Mouse (Mus musculus): ENCODE results near the gene Cnn1.
A peak's percentile ranks its signal among the peaks of the same experiment; 100 is the strongest.

The Cnn1 gene

GRCm38 (mm10) chr9:22098993-22099696 lies at the start of gene Cnn1:
Gene Cnn1 (plus strand): TSS chr9:22099216.
- no peak for DNase-seq (ENCODE audit: low spot score in 2 of 2)

GRCm38 (mm10) chr9:22049315-22049714 lies 49.7 kb upstream of the Cnn1 start:
- peak in 1 of 2 experiments; percentile 37 for DNase-seq (ENCODE audit: low spot score in 2 of 2)

GRCm38 (mm10) chr9:22049721-22050270 lies 49.2 kb upstream of the Cnn1 start:
- DNase-seq (ENCODE audit: low spot score in 2 of 2) = no peak

- DNase-seq (ENCODE audit: low spot score in 2 of 2) = peak; percentile 73 to 80
Observed at GRCm38 (mm10) chr9:22050351-22050889, 48.6 kb upstream of the Cnn1 start.

GRCm38 (mm10) chr9:22051161-22051957 lies 47.7 kb upstream of the Cnn1 start:
- DNase-seq (ENCODE audit: low spot score in 2 of 2) = peak; percentile 69 to 71

- DNase-seq (ENCODE audit: low spot score in 2 of 2) = peak; percentile 93 to 94
Observed at GRCm38 (mm10) chr9:22051958-22052254, 47.1 kb upstream of the Cnn1 start, which contains the start of gene Elavl3. Gene Elavl3 (minus strand): TSS chr9:22052023.

GRCm38 (mm10) chr9:22053657-22054056 lies 45.4 kb upstream of the Cnn1 start:
- no peak for DNase-seq (ENCODE audit: low spot score in 2 of 2)

- peak; percentile 90 to 92 for DNase-seq (ENCODE audit: low spot score in 2 of 2)
Observed at GRCm38 (mm10) chr9:22054411-22055076, 44.5 kb upstream of the Cnn1 start.

- DNase-seq (ENCODE audit: low spot score in 2 of 2) = peak; percentile 37 to 54
Observed at GRCm38 (mm10) chr9:22055713-22056112, 43.3 kb upstream of the Cnn1 start.

- DNase-seq (ENCODE audit: low spot score in 2 of 2) = peak; percentile 26 to 48
Observed at GRCm38 (mm10) chr9:22056303-22056910, 42.6 kb upstream of the Cnn1 start.

- DNase-seq (ENCODE audit: low spot score in 2 of 2) = peak; percentile 29 to 54
Observed at GRCm38 (mm10) chr9:22057031-22057517, 41.9 kb upstream of the Cnn1 start.

GRCm38 (mm10) chr9:22058011-22058424 lies 41.0 kb upstream of the Cnn1 start:
- DNase-seq (ENCODE audit: low spot score in 2 of 2) = peak; percentile 53 to 61

- peak; percentile 45 to 63 for DNase-seq (ENCODE audit: low spot score in 2 of 2)
Observed at GRCm38 (mm10) chr9:22061339-22061738, 37.7 kb upstream of the Cnn1 start.

GRCm38 (mm10) chr9:22064341-22064740 lies 34.7 kb upstream of the Cnn1 start:
- DNase-seq (ENCODE audit: low spot score in 2 of 2) = peak; percentile 50 to 62

- no peak for DNase-seq (ENCODE audit: low spot score in 2 of 2)
Observed at GRCm38 (mm10) chr9:22065642-22066041, 33.4 kb upstream of the Cnn1 start.

- peak in 1 of 2 experiments; percentile 66 for DNase-seq (ENCODE audit: low spot score in 2 of 2)
Observed at GRCm38 (mm10) chr9:22066433-22066832, 32.6 kb upstream of the Cnn1 start.

GRCm38 (mm10) chr9:22067195-22067594 lies 31.8 kb upstream of the Cnn1 start:
- no peak for DNase-seq (ENCODE audit: low spot score in 2 of 2)

- DNase-seq (ENCODE audit: low spot score in 2 of 2) = no peak
Observed at GRCm38 (mm10) chr9:22069881-22070553, 29.0 kb upstream of the Cnn1 start.

GRCm38 (mm10) chr9:22070791-22071573 lies 28.0 kb upstream of the Cnn1 start, which contains the start of the genes Gm49318 and Zfp653:
Gene Gm49318 (minus strand): TSS chr9:22071259.
Gene Zfp653 (minus strand): TSS chr9:22071376.
- DNase-seq (ENCODE audit: low spot score in 2 of 2) = peak; percentile 98 to 99

GRCm38 (mm10) chr9:22072276-22072675 lies 26.7 kb upstream of the Cnn1 start:
- DNase-seq (ENCODE audit: low spot score in 2 of 2) = peak in 1 of 2 experiments; percentile 53

All from right cerebral cortex, postnatal 10 days (tissue).